Mouse (Mus musculus) hindlimb bud, embryonic 11.5 days (tissue): ENCODE data around the gene Abcg4.
"Not testable (repeated sequence)": the region's sequence is repeated elsewhere in the genome, so short reads cannot be mapped to it uniquely, and the experiment has no call there.

ENCODE experiments used
- DNase-seq: peaks from one replicate; pipeline ENCODE4 v3.0.0-alpha.2; 2012; ENCODE audit warnings: low read depth, low spot score; ENCODE audit errors: extremely low spot score

Gene Abcg4

DNA sequence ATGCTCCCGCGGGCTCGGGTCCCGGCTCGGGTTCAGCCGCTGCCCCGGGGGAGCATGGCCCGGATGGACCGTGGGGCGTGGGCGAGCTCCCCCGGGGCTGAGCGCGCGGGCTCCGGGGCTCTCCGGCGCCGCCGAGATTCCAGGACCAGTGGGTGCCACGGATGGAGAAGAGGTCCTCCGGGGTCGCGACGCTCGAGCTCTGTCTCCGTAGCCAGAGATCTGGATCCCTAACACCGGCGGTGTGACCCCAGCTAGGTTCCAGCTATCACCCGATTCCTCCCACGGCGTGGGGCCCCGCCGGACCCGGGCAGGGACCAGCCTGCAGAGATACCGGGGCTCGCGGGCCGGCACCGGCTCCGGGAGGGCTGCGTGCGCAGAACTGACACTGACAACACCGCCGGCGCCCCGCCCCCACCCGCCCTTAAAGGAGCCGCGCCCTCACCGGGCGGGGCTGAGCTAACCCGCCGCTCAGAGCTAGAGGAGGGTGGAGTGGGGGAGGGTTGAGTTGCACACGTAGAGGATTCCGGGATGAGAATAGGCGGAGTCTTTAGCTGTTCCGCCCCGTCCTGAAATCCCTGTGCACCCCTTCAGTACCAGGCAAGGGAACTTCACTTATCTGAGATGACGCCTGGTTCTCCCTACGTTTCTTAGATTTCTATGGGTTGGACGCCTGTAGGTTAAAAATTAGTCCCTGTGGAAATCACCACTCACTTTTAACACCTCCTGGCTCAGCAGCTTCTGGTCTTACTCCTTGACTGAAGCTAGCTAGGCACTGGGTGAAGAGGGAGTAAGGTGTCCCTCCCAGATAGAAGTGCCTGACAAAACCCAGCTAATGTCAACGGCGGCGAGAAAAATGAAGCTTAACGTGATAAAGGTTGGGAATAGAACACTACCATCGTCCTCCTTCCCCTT, 31.7 kb upstream of the Abcg4 start, which contains the start of gene C2cd2l:
TSS of gene C2cd2l (minus strand) at position 399 of the 912 bp plus-strand sequence.
- peak; percentile 88 for DNase-seq

DNA sequence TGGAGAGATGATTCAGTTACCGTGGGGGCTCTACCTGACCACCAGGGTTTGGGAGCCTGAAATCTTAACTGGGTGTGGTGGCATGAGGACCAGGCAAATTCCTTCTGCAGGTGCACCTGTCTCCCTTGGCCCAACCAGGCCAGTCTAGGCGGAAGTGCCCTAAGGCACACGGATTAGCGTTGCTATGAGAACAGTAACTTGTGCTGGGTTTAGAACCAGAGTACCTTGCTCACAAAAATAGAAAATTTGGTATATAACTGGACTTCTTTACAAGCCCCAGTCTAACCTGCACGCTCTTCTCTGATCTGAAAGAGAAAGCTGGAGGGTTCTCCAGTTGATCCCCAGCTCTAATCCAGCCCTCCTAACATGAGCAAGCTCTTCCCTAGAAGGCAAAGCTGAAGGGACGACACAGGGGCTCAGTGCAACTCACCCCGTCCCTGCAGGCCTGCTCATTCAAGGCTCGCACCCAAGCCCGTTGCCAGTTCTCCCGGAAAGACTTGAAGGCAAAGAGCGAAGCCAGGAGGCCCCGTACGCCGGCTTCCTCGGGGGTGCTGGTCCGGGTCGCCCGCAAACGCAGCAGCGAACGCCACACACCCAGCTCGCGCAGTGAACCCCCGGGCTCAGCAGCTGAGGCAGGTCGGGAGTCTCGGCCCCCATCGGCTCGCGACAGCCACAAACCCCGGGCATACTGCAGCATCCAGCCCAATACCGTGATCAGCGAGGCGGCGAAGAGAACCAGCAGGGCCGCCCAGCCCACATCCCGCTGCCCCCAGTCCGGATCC, 30.9 kb upstream of the Abcg4 start:
- no peak for DNase-seq

DNA sequence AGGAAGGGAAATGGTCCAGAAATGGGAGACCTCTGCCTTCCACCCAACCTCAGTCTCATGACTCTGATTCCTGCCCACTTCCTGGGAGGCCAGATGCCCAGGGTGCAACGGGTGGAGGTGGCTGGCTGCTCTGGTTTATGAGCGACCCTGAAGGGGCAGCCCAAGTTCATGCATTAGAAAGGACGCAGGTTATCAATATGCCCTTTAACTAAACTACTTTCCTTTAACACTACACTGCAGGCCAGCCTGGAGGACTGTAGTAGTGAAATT, 30.3 kb upstream of the Abcg4 start:
- no peak for DNase-seq

DNA sequence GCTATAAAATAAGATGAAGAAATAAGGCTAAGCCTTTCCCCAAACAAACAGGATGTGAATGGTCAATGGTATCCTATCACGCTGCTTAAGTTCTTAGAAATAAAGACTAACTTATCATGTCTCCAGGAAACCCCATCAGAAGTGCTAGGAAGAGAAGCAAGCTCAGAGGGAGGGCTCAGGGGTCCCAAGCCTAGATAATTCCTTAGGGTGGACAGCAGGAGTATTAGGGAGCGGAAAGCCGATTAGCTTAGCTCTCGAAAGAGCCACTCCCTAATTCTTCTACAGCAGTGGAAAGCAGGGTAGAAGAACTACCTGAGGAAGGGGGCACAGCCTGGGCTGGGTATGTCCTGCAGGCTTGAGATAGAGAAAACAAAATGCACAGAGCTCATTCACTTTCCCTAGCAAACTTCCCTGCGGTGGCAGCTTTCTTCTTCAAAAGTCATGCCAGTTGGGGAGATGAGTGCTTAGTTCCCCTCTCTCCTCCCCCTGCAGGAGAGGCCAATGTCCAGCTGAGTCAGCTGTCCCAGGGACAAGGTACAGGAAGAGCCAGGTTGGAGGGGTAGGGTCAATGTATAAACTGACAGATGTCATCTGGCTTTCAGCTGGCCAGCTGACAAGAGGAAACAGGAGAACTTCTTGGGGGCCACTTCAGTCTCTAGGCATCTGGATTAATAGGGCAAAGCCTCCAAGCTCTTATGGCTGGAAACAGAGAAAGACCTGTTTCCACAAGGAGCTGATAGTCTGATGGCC, 29.8 kb upstream of the Abcg4 start:
- no peak for DNase-seq

DNA sequence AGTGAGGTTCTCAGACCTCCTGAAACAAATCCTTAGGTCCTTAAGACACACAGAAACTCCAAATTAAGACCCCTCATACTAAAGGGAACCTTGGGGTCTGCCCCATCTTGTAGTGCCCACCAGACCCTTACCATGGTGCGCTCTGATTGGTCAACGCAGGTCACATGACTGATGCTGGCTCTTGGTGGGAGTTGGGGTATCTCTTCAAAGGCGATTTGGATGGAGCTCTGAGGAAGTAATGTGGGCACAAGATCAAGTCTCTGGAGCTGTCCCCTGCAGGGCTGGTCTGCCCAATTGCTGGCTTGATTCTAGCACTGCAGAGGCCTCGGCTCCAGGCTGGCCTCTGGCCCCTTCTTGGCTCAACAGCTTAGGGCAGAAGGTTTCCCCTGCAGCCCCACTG, 29.0 kb upstream of the Abcg4 start:
- no peak for DNase-seq

DNA sequence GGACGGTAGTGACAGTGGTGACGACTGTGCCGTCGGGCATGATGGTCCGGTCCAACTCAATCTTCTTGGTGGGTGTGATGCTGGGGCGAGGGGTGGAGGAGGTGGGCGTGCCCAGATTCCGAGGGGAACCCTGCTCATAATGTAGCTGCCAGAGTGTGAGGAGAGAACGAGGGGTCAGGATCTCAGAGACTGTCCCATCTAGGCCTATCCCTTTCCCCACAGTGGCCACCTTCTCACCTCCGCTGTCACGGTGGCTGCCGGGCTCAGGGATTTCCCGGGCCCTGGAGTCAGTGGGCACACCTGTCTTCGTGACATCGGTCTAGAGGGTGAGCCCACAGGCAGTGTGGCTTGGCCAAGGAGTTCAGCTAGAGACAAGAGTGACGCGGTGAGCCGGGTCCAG, 26.5 kb upstream of the Abcg4 start:
- DNase-seq = no peak

DNA sequence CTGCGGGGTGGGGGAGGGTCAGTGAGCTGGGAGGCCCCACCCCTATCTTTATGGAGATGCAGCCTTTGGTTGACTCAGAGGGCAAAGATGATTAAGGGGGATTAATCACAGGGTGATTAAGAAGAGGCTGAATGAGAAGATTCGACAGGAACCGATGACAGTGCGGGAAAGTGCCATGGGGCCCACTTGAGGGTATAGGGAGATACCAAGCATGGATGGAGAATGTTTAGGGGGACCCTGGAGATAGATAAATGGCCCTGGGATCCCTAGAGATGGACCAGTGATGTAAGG, 25.8 kb upstream of the Abcg4 start:
- no peak for DNase-seq

DNA sequence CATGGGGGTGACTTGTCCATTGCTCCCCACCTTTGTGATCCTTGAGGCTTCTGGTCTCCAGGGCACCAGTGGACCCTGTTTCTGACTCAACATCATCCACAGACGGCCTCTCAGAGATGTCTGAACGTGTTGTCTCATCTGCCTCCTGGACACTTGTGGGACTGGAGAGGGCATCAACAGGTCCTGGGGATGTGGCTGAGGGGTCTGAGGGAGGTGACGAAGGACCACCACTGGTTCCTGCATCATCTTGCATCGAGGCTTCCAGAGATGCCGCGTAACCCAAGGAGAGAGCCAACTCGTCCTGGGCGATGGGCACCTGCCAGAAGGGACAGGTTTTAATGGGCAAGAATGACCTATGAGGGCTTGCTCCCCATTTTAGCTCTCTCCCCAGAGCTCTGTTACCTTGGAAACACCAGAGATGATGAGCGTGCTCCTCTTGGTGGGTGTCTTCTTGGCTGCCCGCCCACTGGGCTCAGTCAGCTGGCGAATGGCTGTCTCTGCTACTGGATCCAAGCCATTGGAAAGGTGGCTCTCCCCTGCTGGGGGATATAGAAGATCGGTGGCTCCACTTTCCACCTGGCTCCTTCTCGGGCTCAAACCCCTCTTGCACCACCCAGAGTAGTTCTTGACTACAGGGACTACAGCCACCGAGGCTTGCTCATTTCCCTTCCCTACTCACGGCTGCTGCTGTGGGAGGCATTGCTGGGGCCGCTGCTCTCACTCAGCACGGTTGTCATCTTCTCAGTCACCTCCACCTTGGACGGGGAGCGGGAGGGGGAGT, 25.3 kb upstream of the Abcg4 start:
- no peak for DNase-seq

DNA sequence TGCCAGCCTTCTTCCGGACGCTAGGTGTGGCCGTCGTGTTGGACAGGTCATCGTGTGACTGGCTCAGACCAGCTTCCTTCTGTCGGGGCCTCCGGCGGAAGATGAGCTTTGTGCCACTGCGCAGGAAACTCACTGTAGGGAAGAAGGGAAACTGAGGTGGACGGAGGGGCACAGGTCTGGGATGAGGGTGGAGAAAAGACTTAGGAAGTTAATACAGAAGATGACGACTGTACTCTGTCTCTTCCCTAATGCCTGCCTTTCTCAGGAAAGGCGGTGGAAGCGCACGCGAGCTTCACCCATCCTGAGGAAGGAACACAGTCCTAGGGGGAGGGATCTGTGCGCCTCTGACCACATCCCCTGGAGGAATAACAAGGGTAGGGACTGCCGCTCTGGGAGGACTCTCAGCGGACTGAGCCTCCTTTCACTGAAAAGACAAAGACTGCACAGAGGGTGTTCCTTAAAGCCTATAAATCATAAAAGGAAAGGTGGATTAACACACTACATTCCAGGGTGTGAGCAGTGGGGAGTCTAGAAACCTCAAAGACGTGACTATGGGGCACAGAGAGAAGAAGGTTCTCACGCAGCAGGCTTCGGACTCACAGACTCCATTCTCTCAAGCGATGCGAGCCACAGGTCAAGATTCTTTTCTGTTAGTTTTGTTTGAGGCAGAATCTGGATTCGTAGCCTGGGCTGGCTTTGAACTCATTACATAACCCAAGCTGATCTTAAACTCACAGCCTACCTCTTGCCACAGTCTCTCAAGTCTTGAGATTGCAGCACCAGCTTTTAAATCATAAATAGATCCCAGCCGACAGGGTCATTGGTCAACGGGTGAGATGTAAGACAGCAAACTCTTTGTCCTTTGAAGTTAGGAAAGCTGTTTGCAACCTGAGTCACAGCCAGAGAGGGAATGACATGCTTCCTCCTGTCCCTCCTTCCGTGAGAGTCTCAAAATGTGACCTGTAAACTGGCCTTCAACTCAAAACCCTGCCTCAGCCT, 23.0 kb upstream of the Abcg4 start:
- no peak for DNase-seq

DNA sequence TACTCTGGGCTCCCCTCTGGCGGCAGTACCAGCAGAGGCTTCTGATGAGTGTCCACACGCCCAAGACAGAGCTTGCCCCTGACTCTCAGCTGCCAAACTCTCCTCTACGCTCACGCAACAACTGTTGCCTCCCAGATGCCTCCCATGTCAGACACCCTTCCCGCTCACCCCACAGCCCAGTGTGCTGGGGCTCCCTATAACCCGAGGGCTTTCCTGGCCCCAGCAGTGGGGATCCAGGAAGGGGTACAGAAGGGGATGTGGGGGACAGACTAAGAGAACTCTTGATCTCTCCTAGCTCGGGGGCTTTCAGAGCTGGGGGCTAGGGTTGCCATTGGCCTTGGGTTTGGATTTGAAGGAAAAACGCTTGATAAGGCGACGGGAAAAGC, 22.3 kb upstream of the Abcg4 start:
- no peak for DNase-seq

DNA sequence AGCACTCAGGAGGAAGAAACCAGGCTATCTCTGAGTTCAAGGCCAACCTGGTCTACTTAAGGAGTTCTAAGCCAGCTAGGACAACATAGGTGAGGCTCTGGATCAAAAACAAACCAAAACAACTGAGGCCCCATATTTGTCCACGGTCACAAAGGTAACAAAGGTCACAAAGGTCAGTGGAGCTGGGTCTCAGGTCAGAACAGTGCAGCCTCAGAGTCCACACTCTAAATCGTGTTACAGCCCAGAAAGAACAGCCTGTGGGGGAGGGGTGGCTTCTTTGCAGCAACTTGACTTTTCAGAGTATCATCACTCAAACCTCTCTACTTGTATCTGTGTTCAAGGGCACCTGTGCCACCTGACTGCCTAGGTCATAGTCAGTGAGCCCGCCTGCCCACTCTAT, 21.3 kb upstream of the Abcg4 start:
- no peak for DNase-seq

DNA sequence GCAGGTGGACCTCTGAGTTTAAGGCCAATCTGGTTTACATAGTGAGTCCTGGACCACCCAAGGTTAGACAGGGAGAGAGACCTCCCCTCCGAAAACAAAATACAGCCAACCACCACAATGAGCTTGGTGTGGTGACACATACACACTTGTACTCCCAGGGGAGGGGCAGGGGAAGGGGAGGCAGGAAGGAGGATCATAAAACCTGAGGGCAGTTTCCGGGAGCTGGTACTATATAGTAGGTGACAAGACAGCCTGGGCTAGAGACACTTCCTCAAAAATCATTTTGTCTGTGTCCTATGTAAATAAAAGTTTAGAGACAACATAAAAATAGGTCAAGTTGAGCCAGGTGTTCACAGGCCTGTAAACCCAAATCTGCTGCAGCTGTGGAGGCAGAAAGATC, 18.8 kb upstream of the Abcg4 start:
- no peak for DNase-seq

DNA sequence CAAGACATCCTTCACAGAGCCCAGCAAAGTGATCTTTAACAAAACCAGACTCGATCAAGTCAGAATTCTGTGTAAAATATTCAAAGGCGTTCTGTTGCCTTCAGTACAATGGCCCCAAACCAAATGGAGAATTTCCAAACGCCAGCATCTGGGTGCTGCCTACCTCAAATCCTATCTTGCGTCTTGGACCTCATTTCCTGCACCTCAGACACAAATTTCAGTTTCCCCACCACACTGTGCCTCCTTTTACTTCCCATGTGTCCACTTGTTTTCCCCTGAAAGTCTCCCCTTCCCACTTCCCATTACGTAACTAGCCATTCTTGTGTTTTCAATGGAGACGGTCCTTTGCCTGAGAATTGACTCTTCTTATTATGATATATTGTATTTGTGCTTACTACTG, 18.1 kb upstream of the Abcg4 start:
- DNase-seq = no peak

DNA sequence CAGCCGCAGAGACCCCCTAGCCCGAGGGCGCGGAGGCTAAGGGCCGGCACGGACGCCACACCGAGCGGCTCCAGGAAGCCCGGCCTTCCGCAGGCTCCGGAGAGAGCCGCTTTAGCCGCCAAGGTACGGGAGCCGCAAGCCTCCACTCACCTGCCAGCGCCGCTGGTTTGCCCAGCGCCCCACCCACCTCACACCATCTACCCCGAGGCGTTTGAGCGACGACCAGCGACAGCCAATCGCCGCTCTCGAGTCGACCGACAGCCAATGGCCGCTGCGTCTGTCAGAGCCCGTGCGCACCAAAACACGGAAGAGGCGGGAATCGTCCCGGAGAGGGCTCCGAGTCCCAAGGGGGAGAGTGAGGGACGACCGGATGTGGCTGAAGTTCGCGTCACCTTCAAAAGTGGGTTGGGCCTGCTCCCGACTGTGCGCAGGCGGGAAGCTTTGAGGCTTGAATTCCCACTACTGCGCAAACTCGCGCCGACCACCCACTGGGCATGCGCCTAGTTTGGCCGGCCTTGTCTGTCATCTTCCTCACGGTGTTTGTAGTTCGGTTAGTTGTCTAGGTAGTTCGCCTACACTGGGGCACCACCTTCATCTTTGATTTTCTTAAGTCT, 17.2 kb upstream of the Abcg4 start, which contains the start of gene Hinfp:
TSS of gene Hinfp (minus strand) at position 206 of the 614 bp plus-strand sequence.
- peak; percentile 96 for DNase-seq

DNA sequence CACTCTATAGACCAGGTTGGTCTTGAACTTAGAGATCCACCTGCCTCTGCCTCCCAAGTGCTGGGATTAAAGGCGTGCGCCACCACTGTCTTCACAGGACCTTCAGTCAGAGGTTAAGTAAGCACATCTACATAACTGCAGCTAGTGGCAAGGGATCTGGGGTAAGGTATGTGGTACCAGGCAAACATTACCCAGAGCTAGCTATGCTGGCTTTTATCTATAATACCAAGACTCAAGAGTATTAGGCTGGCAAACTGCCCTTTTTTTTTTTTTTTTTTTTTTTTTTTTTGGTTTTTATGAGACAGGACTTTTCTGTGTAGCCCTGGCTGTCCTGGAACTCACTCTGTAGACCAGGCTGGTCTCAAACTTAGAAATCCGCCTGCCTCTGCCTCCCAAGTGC, 11.6 kb upstream of the Abcg4 start:
- DNase-seq = not testable (repeated sequence)

DNA sequence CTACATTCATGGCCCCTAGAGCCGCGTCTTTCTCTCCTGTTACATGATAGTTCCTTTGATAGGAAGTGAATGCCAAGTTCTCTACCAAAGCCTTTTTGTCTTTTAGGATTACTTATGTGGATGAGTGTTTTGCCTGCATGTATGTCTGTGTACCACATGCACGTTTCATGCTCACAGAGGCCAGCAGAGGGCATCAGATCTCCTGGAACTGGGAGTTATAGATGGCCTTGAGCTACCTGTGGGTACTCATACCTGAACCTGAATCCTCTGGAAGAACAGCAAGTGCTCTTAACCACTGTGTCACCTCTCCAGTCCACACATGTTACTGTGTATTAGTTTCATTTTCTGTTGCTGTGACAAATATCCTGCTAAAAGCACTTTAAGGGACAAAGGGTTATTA, 4.1 kb upstream of the Abcg4 start:
- DNase-seq = no peak

DNA sequence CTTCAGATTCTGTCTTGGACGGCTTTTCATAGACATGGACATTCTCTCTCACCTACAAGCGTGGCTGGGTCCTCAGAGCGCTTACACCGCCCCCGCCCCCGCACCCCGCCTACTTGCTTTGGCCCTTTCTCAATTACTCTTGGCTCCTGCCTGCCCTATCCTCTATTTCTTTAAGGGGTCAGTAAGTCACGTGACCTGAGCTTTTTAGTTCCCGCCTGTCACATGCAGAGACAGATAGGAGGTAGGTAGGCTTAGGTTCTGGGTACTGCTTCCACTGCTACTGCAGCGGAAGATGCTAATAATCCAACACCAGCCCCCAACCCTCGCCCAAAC, 510 bp upstream of the Abcg4 start:
- DNase-seq = no peak

DNA sequence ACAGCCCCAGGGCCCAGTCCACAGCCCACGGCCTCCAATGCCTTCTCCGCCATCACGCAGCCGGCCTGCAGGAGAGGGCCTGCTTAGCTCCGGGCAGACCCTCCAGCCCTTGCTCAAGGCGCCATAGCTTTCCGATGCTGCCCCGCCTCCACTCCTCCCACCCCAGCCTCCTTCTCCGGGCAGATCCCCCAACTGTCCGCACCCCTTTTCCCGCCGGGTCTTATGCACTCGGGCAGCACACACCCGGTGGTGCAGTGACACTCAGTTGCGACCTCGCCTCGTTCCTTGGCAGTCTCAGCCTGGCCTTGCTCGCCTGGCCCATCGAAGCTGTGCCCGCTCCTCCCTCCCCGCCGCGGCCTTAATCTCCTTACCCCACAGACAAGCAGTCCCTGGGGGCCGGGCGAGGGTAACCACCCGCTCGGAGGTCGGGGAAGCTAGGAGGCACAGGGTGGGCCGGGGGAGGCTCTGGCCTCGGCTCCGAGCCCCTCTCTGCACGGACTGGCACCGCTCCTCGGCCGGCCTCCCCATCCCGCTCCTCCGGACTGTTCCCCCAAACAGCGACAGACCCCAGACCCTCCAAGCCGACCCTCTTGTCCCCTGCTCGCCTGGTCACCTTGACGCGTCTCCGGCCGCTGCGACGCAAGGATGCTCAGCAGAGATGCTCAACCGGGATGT, 877 bp downstream of the Abcg4 start:
- DNase-seq = no peak

DNA sequence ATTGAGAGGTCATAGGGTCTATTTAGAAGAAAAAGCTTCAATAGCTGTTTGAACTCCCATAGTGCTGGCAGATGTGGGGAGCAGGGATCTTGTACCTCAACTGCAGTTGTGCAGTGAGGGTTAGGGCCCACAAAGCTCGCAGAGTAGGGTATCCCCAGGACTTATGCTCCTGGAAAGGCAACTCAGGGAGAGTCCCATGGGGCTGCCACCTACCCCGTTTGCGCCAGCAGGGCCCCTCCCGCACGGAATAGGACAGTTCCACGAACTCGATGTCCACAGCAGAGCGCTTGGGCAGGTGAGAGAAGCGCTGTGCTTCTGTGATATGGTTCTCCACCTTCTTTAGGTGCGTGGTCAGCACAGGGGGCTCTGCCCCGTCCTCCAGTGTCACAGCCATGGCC, 1.4 kb downstream of the Abcg4 start:
- no peak for DNase-seq
